Comparison of ENCODE assay signal across 19 mouse cellular contexts in genomic region chr15:99431063-99431462, GRCm38 (mm10). TPM values are rescaled to one million over a fixed set of nuclear protein-coding genes. Genes with fewer than 3 reads are reported as not detected.
A peak's percentile ranks its signal among the peaks of the same experiment; 100 is the strongest.
DNase-seq lines count a peak whose midpoint lies in the region; TF ChIP-seq lines count a peak whose summit lies in the region.
"Had no signal": no experiment of that assay in that cellular context is flagged by ENCODE, and none has a peak within 500 bp of the region (broad histone marks: within the 10 kb centered on the region; RNA-seq: fewer than 3 reads in every experiment).

No protein-coding gene starts in this region.

- H3K79me2 ChIP-seq in heart, adult 2 months (replicated peaks; ENCODE audit: control insufficient read depth, insufficient read depth, low read length), result no peaks in the 10 kb centered on the region

- WGBS in heart, adult 2 months, result 72% methylated on average over 10 of the region's 10 CpGs

- TF ChIP-seq POLR2A in heart, adult 2 months (IDR thresholded peaks at IDR 0.05; ENCODE audit: insufficient read depth, low read depth, low read length), result no peak

- TF ChIP-seq CTCF in heart, adult 2 months (IDR thresholded peaks at IDR 0.05), result no peak

- H3K27ac ChIP-seq in heart, adult 2 months, result peak overlapping the region; percentile 29
- H3K27ac ChIP-seq: hindbrain, postnatal 0 days; liver, embryonic 12.5 days; midbrain, embryonic 12.5 days had no signal

- no peak overlapping the region for H3K9ac ChIP-seq in heart, adult 2 months (ENCODE audit: low read depth, low read length)
- H3K9ac ChIP-seq: forebrain, postnatal 0 days; liver, embryonic 12.5 days; midbrain, embryonic 12.5 days had no signal

- H3K4me3 ChIP-seq in heart, adult 2 months, result no peak overlapping the region
- H3K4me3 ChIP-seq: liver, embryonic 12.5 days; midbrain, embryonic 12.5 days had no signal

- no peak for TF ChIP-seq EP300 in heart, adult 2 months (IDR thresholded peaks at IDR 0.05; ENCODE audit: insufficient read depth, low read depth, low read length)

- H3K4me1 ChIP-seq in heart, adult 2 months (ENCODE audit: control insufficient read depth, insufficient read depth, low read length), result peaks cover 2% of the 10 kb centered on the region

- no peak for DNase-seq in heart, adult 2 months
- no peak for DNase-seq in heart, adult 8-10 months (ENCODE audit: low spot score)
- peak; percentile 11 for DNase-seq in heart, postnatal 4 days
- no peak for DNase-seq in heart, postnatal 25 days (ENCODE audit: low spot score)
- DNase-seq in lung, postnatal 10 days, result peak; percentile 53
- DNase-seq in lung, postnatal 4 days, result no peak
- DNase-seq in urinary bladder, adult 2 months (ENCODE audit: low spot score), result no peak
- DNase-seq in spleen, adult 18-20 months, result no peak
- DNase-seq: cerebellum, adult 11 months; cerebellum, adult 9-11 months; forebrain, postnatal 0 days; kidney, postnatal 36 days; layer of hippocampus, postnatal 36 days; lung, adult 18-20 months; thymus, adult 18-20 months; thymus, postnatal 36 days had no signal

- H3K36me3 ChIP-seq in heart, adult 2 months (ENCODE audit: control insufficient read depth, insufficient read depth, low read length), result no peaks in the 10 kb centered on the region

- intact Hi-C loops in heart, adult 2 months (cut with DNase I), result no loop called here
- intact Hi-C loops in heart, postnatal 25 days (cut with DNase I), result no loop called here

- H3K27me3 ChIP-seq in heart, adult 2 months (ENCODE audit: control insufficient read depth, insufficient read depth, low read length), result no peaks in the 10 kb centered on the region
- H3K27me3 ChIP-seq: liver, embryonic 12.5 days; midbrain, embryonic 12.5 days had no signal

RNA-seq across cellular contexts. Expression of gene Nckap5l, which starts 26.5 kb away (rescaled TPM):
- 1 to 10 TPM; 4.2 to 5.2 TPM for total RNA-seq in heart, adult 2 months (2021)
- polyA plus RNA-seq in heart, adult 2 months (2012; rRNA removed), result 3.5 and 4.5 TPM in 2 replicates
- total RNA-seq in heart, adult 8-10 months (2022), result 1 to 10 TPM; 3.2 to 5.2 (median 4.4) TPM
- 10 to 100 TPM; 20.0 to 23.6 TPM for total RNA-seq in heart, postnatal 4 days (2021)
- total RNA-seq in heart, postnatal 25 days (2021), result 1 to 10 TPM; 6.4 to 7.6 TPM
- polyA plus RNA-seq in urinary bladder, adult 2 months (2012; rRNA removed), result 3.3 and 5.0 TPM in 2 replicates

RNA-seq across cellular contexts. Expression of gene Tmbim6, which starts 38.4 kb away (rescaled TPM):
- 100 to 1,000 TPM; 207 to 253 TPM for total RNA-seq in heart, adult 2 months (2021)
- 334 and 409 TPM in 2 replicates for polyA plus RNA-seq in heart, adult 2 months (2012; rRNA removed)
- 100 to 1,000 TPM; 230 to 269 (median 248) TPM for total RNA-seq in heart, adult 8-10 months (2022)
- total RNA-seq in heart, postnatal 4 days (2021), result 100 to 1,000 TPM; 197 to 201 TPM
- 100 to 1,000 TPM; 207 to 215 TPM for total RNA-seq in heart, postnatal 25 days (2021)
- polyA plus RNA-seq in urinary bladder, adult 2 months (2012; rRNA removed), result 331 and 342 TPM in 2 replicates

RNA-seq across cellular contexts. Expression of gene Bcdin3d, which starts 43.5 kb away (rescaled TPM):
- total RNA-seq in heart, adult 2 months (2021), result 1 to 10 TPM; 2.5 to 3.1 TPM
- 4.2 and 4.3 TPM in 2 replicates for polyA plus RNA-seq in heart, adult 2 months (2012; rRNA removed)
- 1 to 10 TPM; 3.0 to 3.4 (median 3.3) TPM for total RNA-seq in heart, adult 8-10 months (2022)
- 1 to 10 TPM; 4.9 to 5.0 TPM for total RNA-seq in heart, postnatal 4 days (2021)
- 1 to 10 TPM; 3.2 to 4.0 TPM for total RNA-seq in heart, postnatal 25 days (2021)
- 5.7 and 5.9 TPM in 2 replicates for polyA plus RNA-seq in urinary bladder, adult 2 months (2012; rRNA removed)

Comparison
In these comparisons a context has a peak if more than half of its experiments do, and no peak if none do; other contexts are left out.
1. DNase-seq: peak in heart, postnatal 4 days (single experiment) and lung, postnatal 10 days (single experiment); none in heart, adult 2 months (0 of 2), heart, adult 8-10 months (single experiment), heart, postnatal 25 days (single experiment), lung, postnatal 4 days (0 of 2), urinary bladder, adult 2 months (single experiment) and spleen, adult 18-20 months (0 of 2).